Mouse (Mus musculus): ENCODE measurements around the gene Pawr.

Pawr gene

DNA sequence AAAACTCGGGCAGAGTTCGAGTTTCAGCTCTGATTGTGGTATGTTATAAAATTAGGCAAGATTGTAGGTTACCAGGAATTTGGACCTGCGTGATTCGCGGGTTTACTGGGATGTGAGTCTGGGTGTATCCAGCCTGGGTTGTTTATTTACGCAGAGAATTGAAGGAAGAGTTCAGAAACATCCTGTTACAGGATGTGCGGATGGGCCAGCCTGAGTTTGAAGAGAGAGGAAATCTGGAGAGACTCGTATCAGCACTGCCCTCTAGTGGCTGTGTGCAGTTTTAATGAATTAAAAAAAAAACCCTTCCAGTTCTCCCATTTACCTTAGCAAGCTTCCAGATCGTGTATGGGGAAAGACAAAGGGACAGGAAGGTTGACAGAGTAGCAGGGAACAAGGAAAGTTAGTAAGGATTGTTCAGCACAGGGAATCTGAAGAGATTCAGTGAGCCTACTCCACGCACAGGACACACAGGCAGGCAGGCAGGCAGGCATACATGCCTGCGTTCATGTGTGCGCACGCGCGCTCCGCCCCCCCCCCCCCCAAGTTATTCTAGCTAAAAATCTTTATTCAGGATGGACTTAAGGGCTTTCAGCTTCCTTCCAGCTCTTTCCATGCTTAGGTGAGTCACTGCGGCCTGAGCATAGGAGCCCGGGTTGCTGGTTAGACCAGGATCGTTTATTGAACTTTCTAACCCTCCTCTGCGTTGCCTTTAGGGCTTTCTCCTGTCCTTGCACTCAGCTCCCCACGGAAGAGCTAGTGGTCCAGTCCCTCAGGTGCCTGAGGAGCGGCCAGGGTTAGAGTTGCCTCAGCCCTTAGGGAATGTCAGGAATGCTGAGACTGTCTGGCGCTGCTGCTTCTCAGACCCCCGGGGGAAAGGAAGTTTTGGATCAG lies 114.4 kb downstream of the Pawr start:
- in situ Hi-C loops (cut with MboI; ENCODE audit: low pct_unique_long_range_greater_than_20kb in 1 of 2, low sequenced_read_pairs in 2 of 2, unreplicated experiment in 1 of 2) = loop anchor here (25.0 kb wide), 1 partner anchor 284 kb away; the partner anchor contains the start of gene Ppp1r12a (in 2 of the 2)

DNA sequence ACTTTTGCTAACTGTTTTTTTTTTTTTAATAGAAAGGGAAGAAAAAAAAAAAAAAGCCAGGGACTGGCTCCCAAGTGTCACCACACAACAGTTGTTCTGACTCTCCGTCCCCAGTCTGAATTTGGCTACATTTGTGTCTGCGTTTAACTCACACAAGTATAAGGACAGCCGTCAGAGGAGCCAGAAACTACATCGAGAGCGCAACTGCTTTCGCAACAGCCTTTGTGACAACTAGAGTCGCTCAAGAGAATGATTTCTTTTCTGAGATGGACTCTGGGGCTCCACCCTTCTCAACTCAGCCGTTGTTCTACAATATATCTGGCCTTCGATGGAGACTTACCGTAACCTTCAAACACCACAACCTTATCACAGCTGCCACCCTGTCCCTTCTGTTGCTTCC lies 115.3 kb downstream of the Pawr start:
- in situ Hi-C loops (cut with MboI; ENCODE audit: low pct_unique_long_range_greater_than_20kb in 1 of 2, low sequenced_read_pairs in 2 of 2, unreplicated experiment in 1 of 2) = loop anchor here (25.0 kb wide), 1 partner anchor 285 kb away; the partner anchor contains the start of gene Ppp1r12a (in 2 of the 2)

DNA sequence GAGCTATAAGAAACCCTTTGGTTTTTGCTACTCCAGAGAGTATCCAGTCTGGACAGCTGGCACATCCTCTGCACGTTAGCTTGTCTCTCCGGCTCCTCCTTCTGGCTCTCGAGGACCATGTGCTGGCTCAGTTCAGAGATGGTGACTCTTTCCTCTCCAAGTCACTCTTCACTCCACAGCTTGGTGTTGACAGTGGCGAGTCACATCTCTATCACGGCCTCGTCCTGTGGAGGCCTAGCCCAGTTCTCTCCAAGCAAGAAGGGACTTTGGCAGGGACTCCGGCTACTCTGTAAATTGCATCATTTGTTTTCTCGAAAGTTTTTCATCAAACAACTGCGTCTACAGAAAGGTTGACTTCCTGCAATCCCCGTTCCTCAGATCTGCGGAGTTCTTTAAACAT lies 116.5 kb downstream of the Pawr start:
- in situ Hi-C loops (cut with MboI; ENCODE audit: low pct_unique_long_range_greater_than_20kb in 1 of 2, low sequenced_read_pairs in 2 of 2, unreplicated experiment in 1 of 2) = loop anchor here (25.0 kb wide), 1 partner anchor 286 kb away; the partner anchor contains the start of gene Ppp1r12a (in 2 of the 2)

- in situ Hi-C loops (cut with MboI; ENCODE audit: low pct_unique_long_range_greater_than_20kb in 1 of 2, low sequenced_read_pairs in 2 of 2, unreplicated experiment in 1 of 2) = no loop called here
Observed at GRCm38 (mm10) chr10:108450401-108450800, 118.5 kb downstream of the Pawr start.

- in situ Hi-C loops (cut with MboI; ENCODE audit: low pct_unique_long_range_greater_than_20kb in 1 of 2, low sequenced_read_pairs in 2 of 2, unreplicated experiment in 1 of 2) = no loop called here
Observed at GRCm38 (mm10) chr10:108451516-108451915, 119.6 kb downstream of the Pawr start.

GRCm38 (mm10) chr10:108452421-108452820 lies 120.5 kb downstream of the Pawr start:
- in situ Hi-C loops (cut with MboI; ENCODE audit: low pct_unique_long_range_greater_than_20kb in 1 of 2, low sequenced_read_pairs in 2 of 2, unreplicated experiment in 1 of 2) = no loop called here

DNA sequence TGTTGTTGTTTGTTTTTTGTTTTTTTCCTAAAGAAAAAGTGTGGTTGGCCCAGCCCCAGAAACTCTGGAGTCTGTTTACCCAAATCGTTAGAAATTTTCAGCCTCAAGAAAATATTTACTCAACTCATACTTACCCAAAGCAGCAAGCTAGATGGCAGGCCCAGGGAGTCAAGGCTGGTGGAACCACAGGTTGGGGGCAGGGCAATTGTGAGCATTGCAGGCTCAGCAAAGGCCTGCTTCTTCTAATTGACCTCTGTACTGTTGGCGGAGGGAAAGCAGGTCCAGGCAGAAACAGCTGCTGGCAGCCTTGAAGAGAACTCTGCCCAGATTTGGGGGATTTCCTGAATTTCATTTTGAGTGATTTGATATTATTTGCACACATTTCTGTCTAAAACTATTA lies 121.6 kb downstream of the Pawr start:
- in situ Hi-C loops (cut with MboI; ENCODE audit: low pct_unique_long_range_greater_than_20kb in 1 of 2, low sequenced_read_pairs in 2 of 2, unreplicated experiment in 1 of 2) = no loop called here

DNA sequence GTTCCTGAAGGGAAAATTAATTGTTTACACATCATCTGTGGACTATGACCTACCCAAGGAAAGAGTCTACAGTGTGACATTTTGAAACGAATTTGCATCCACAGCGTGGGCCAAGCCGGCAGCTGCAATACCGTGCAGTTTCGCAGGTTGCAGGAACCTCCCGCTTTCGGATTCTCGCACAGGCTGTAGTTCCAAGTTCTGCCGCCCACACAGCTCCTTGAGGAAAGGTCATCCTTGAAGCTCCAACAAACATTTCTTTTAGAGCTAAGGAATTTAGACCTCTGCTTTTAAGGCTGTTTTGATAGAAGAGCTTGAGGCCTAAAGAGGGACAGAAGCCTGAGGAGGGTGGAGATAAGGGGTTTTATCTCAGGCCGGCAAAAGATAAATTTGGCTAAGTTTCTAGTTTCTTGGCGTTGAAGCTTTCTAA lies 122.8 kb downstream of the Pawr start:
- in situ Hi-C loops (cut with MboI; ENCODE audit: low pct_unique_long_range_greater_than_20kb in 1 of 2, low sequenced_read_pairs in 2 of 2, unreplicated experiment in 1 of 2) = no loop called here

- in situ Hi-C loops (cut with MboI; ENCODE audit: low pct_unique_long_range_greater_than_20kb in 1 of 2, low sequenced_read_pairs in 2 of 2, unreplicated experiment in 1 of 2) = no loop called here
Observed at GRCm38 (mm10) chr10:108455204-108455603, 123.3 kb downstream of the Pawr start.

- in situ Hi-C loops (cut with MboI; ENCODE audit: low pct_unique_long_range_greater_than_20kb in 1 of 2, low sequenced_read_pairs in 2 of 2, unreplicated experiment in 1 of 2) = no loop called here
Observed at GRCm38 (mm10) chr10:108455883-108456282, 124.0 kb downstream of the Pawr start.

- in situ Hi-C loops (cut with MboI; ENCODE audit: low pct_unique_long_range_greater_than_20kb in 1 of 2, low sequenced_read_pairs in 2 of 2, unreplicated experiment in 1 of 2) = no loop called here
Observed at GRCm38 (mm10) chr10:108457054-108457453, 125.1 kb downstream of the Pawr start.

DNA sequence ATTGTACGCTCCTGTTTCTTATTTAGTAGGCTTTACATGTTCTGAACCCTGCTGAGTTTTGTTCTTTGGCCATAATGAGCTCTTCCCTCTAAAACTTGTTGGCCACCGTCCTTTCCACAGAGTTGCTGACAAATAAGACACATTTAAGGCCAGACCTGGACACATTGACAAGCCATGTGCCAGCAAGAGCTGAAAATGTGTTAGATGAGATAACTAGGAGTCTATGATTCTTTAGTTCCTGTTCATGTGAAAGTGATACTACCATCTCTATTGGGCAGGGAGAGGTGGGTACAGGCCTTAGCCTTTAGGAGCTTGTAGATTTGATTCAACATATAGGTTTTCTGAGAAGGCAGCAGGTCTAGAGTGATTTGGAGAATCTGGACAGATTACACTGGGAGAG lies 129.9 kb downstream of the Pawr start:
- in situ Hi-C loops (cut with MboI; ENCODE audit: low pct_unique_long_range_greater_than_20kb in 1 of 2, low sequenced_read_pairs in 2 of 2, unreplicated experiment in 1 of 2) = no loop called here

Data from mouse embryonic stem cell (cell line).